Mouse (Mus musculus): ENCODE results near the gene Map4k5.

Map4k5 gene

DNA sequence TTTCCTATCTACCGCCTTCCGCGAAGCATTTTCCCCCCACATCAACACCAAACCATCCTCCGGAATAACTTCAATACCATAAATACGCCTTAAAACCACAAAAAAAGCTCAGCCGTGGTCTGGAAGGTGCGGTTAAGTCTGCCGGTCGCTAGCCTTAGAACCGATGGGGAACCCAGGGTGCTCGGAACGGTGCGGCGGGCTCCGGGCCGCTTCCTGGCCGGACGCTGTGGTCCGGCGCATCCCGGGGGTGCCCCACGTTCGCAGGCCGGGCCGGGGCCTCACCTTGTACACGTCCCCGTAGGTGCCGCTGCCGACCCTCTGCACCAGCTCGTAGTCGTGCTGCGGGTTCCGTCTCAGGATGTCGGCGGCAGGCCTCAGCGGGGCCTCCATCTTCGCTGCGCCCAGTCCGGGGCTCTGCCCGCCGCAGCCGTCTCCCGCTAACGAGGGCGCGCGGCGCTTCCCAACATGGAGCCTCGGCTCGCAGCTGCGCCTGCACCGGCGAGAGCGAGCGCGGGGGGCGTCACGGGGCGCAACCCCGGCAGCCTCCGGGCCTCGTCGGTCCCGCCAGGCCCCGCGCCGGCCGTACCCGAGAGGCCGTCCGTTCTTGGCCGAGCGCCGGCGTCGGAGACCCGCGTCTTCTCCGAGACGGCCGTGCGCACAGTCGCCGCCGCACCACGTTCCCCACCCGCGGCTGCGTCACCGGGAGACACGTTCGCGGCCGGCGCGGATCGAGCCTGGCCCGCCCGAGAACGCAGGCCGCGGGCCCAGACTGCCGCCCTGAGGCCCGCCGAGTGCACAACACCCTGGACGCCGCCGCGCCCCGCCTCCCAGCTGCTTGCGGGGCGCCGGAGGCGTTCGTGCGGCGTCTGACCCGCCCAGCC, at the start of gene Map4k5, which contains the start of gene Atl1:
Gene Map4k5 (minus strand): TSS at position 830 of the 881 bp plus-strand sequence.
Gene Atl1 (plus strand): TSS at position 244 of the 881 bp plus-strand sequence.
- DNase-seq (ENCODE audit: low read depth), result peak; percentile 96

DNA sequence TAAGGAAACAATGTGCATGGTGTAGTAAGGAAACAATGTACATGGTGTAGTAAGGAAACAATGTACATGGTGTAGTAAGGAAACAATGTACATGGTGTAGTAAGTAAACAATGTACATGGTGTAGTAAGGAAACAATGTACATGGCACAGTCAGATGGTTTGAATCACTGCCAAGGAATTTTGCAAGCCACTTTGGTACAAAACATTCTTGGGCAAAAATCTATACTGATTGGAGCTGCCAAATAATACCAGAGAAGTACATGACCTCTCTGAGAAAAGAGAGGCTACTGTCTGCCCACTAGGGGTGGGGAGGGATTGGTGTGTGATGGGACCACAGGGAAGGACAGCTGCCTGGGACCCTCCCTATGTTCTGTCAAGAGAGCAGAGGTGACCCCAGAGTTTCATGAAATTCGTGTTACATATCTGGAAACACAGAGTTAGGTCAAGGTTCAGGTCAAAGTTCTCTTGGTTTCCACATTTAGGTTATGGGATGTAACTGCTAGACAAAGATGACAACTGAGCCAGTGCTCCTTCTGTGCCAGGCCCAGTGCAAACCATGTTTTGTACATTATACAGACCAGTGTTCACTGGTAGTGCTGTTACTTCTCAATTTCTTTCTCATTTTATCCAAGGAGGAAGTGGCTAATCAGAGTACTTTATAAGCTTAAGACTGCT, 48.8 kb upstream of the Map4k5 start:
- DNase-seq (ENCODE audit: low read depth), result peak; percentile 46

- DNase-seq (ENCODE audit: low read depth), result peak; percentile 46
These were observed 46.3 kb upstream of the Map4k5 start for GRCm38 (mm10) chr12:69939291-69939690.

DNA sequence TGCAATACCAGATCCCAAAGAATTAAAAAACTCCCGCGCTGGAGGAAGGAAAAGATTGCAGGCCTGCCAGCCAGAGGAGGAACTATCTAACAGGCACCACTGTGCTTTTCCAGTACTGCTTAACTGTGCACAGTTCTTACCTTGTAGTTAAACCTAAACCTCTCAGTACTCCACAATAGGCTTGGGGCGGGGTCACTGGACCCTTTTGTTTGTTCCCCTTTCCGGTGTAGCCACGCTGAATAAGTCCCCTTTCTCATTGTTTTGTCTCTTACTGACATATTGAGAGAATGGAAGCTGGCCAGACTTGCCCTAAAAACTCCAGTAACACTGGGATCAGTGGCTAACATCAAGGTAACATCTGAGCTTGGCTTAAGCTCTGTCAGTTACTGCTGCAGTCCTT, 44.7 kb upstream of the Map4k5 start:
- DNase-seq (ENCODE audit: low read depth), result no peak

DNA sequence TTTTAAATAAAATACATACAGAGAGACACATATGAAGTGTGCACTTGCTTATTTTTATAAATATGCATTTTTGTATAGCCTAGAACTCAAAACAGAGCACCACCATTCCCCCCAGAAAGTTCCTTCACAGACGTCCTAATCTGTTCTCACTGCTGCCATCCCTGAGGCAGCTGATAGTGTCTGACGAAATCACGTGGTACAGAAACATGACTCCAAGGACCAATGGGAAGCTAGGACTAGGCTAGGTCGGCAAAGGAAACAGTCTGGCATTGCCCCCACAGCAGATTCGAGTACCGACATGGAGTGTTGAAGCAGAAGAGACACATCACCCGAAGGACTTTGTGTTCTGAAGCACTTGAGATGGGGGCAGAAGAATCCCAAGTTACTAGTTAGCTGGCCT, 33.7 kb upstream of the Map4k5 start:
- DNase-seq (ENCODE audit: low read depth), result no peak

DNA sequence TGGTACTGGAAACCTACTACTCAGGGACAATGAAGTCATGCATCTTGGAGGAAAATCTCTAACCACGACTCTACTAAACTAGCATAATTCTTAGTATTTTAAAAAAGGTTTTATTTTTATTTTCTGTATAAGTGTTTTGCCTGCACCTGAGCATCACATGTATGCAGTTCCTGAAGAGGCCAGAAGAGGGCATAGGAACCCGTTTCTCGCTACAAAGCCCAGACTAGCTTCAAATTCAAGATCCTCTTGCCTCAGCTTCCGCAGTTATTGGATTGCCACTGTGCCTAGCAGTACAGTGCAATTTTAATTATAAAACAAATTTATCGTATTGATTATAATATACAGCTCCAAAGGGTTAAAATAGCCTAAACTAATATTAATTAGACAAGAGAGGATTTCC, 31.0 kb upstream of the Map4k5 start:
- peak; percentile 84 for DNase-seq (ENCODE audit: low read depth)

- DNase-seq (ENCODE audit: low read depth), result no peak
These were observed 30.6 kb upstream of the Map4k5 start for GRCm38 (mm10) chr12:69923603-69924002.

GRCm38 (mm10) chr12:69923128-69923527, 30.1 kb upstream of the Map4k5 start:
- no peak for DNase-seq (ENCODE audit: low read depth)

DNA sequence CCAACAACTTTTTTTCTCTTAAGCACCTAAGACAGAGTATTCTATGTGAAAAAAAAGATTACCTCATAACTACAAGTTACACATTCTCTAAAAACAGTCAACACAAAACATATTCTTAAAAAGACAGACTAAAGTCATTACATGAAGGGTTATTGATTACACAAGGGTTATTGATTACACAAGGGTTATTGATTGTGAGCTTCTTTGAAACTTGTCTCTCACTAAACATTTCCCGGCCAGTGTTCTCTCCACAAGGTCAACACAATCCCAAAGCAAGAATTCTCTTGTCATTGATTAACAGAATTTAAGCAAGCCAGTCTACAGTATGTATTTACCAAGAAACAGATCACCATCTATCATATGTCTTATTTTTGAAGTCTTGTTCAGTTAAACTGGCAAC, 29.1 kb upstream of the Map4k5 start:
- no peak for DNase-seq (ENCODE audit: low read depth)

- no peak for DNase-seq (ENCODE audit: low read depth)
These were observed 24.9 kb upstream of the Map4k5 start for GRCm38 (mm10) chr12:69917870-69918269.

GRCm38 (mm10) chr12:69912737-69913136, 19.7 kb upstream of the Map4k5 start:
- no peak for DNase-seq (ENCODE audit: low read depth)

DNA sequence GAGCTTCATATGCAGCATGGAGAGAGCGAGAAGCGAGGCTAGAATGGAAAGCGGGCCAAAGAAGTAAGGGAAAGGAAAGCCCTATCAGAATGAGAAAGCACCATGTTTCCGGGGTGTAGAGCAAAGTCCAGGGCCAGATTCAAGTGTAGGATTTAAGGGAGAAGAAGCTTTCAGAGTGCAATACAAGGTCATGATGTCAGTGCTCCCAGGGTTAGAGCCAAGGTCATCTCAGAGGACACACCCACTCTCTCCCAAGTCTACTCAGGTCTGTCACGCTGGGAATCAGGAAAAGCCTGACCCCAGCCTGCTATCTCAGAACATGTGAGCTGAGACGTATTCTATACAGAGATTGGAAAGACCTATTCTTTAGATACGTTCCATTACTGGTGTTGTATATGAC, 18.9 kb upstream of the Map4k5 start:
- DNase-seq (ENCODE audit: low read depth), result no peak

DNA sequence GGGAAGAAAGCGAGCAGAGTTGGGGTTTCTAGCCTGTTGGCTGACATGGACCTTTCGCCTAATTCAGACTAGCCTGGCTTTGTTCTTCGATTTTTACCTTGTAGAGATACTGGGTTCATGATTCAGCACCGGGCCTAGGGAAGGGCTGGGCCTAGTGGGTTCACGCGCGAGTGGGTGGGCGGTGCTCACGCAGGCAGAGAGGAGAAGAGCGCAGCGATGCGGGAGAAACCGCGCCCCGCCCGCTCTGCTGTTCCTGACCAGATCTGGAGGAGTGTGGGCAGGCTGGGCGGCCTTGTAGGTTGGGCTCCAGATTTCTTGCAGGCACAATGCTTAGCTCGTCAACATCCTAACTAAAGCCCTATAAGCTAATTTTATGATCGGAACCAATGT, 15.5 kb upstream of the Map4k5 start:
- no peak for DNase-seq (ENCODE audit: low read depth)

DNA sequence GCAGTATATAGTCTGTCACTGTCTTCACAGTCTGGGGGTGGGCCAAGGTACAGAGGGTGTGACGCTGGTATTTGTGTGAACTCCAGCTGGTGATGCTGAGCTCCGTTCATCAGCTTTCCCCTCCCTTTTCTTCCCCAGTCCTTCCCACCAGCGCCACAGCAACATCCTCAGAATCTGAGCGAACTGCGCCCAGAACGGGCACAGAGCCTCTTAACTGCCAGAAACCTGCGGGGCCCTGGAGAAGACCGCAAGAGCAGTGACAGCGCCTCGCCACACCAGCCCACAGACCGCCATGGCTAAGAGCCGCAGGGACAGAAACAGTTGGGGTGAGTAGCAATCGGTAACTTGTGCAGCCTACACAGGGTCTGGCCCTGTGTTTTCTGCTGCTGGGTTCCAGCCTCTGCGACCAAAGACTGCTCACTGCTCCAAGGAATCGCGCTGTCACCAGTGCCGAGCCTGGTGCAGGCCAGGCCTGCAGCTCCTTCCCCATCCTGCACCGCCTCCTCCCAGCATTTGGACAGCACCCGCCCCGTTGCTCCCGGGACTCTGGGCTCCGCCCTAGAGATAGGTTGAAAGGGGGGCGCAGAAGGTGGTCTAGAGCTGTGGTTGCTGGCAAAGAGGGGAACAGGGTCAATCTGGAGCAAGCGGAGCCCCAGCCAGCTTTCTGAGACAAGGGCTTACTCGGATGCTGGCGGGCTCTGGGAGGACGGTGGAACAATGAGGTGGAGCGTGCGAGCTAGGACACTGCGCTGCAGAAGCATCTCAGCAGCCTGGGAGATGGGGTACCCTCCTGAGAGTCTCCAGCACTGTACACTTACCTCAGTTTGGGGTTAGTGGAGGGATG, 14.9 kb upstream of the Map4k5 start:
- no peak for DNase-seq (ENCODE audit: low read depth)

- peak; percentile 93 for DNase-seq (ENCODE audit: low read depth)
These were observed 12.0 kb upstream of the Map4k5 start for GRCm38 (mm10) chr12:69904991-69905390.

DNA sequence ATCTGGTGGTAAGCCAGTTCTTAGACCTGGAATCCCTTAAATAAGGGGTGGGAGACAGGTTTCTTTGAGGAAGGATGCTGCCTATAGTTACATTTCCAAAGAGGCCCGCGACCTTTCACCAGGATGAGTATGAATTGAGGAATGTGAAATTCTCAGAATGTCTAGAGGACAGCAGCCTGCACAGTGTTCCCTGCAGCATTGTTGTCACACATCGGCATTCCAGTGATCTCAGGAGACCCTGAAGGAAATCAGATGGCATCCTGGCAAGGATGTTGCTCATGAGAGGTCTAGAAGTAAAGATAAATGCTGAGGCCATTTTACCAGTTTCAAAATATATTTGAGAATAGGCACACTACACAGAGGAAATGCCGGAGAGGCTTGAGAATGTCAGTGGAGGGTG, 5.1 kb upstream of the Map4k5 start:
- DNase-seq (ENCODE audit: low read depth), result no peak

GRCm38 (mm10) chr12:69895046-69895445, 2.0 kb upstream of the Map4k5 start:
- peak; percentile 32 for DNase-seq (ENCODE audit: low read depth)

DNA sequence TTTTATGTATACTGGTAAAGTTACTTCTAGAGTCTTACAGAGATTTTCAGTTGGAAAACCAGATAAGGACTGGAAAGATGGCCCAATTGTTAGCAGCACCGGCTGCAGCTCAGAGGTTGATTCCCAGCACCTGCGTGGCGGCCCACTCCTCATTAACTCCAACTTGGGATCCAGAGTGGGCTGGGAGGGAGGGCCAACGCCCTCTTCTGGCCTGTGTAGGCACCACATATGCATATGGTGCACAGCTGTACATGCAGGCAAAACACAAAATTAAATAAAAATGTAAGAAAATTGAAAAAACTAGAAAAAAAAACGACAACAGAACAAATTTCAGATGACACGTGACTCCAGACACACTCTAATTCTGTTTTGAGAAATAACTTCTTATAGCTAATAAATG, 927 bp upstream of the Map4k5 start:
- DNase-seq (ENCODE audit: low read depth), result no peak

DNA sequence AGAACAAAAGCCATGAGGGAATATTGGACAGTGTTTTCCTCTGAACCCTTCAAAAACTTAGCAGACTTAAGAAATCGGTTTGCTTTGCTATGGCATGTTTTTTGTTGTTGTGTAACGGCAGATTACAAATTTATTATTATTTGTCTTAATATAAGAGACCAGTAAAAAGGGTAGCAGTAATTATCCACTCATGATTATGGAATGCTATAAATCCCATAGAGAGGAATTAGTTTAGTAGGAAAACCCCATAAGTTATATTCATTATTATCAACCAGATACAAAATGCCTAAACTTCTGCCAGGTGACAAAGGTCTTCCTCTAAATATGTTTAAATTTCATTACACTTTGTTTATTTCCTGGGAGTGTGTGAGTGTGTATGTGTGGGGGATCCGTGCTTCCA, 1.3 kb downstream of the Map4k5 start:
- no peak for DNase-seq (ENCODE audit: low read depth)

- DNase-seq (ENCODE audit: low read depth), result no peak
These were observed 2.5 kb downstream of the Map4k5 start for GRCm38 (mm10) chr12:69890476-69890875.

DNA sequence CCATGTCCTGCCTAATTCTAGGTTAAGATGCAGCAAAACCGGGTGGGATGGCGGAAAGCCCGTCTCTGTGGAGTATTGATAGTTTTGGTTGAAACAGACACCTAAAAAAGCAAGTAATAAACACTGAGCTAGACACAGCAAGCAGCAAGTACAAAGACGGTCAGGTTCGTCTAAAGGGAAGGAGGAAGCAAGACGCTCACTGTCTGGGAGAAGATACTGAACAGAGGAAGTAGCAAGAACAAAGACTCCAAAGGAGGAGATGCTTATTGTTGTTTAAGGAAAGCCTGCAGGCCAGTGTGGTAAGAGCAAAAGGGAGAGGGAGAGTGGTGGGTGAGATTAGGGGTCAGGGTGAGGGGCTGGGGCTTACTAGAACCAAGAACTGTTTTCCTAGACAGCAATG, 2.9 kb downstream of the Map4k5 start:
- DNase-seq (ENCODE audit: low read depth), result no peak

- peak; percentile 65 for DNase-seq (ENCODE audit: low read depth)
These were observed 4.7 kb downstream of the Map4k5 start for GRCm38 (mm10) chr12:69888345-69888744.
